Mouse (Mus musculus): ENCODE measurements around the gene Ddx20.

GRCm38 (mm10) chr3:105704031-105705008, 16.9 kb upstream of the Ddx20 start, which contains the start of gene Inka2:
- TF ChIP-seq CTCF (IDR thresholded peaks at IDR 0.05; ENCODE audit: borderline replicate concordance, extremely low read depth, insufficient read depth, insufficient read length) (no peak), POLR2A (IDR thresholded peaks at IDR 0.05; ENCODE audit: borderline replicate concordance, extremely low read depth, insufficient read depth, insufficient read length, poor library complexity, severe bottlenecking) (no peak)
